Comparison of ENCODE assay signal across 11 mouse cellular contexts in genomic region chr16:35159532-35159931, GRCm38 (mm10). TPM values are rescaled to one million over a fixed set of nuclear protein-coding genes. Genes with fewer than 3 reads are reported as not detected.
DNase-seq lines count a peak whose midpoint lies in the region; ATAC-seq lines count a peak whose summit lies in the region.
"Had no signal": no experiment of that assay in that cellular context is flagged by ENCODE, and none has a peak within 500 bp of the region (broad histone marks: within the 10 kb centered on the region; RNA-seq: fewer than 3 reads in every experiment).

No protein-coding gene starts in this region.

- no peaks in the 10 kb centered on the region for H3K9me3 ChIP-seq in heart, embryonic 13.5 days
- H3K9me3 ChIP-seq in neural tube, embryonic 12.5 days = no peaks in the 10 kb centered on the region
- no peaks in the 10 kb centered on the region for H3K9me3 ChIP-seq in forebrain, embryonic 13.5 days (replicated peaks)
- H3K9me3 ChIP-seq in neural tube, embryonic 14.5 days (ENCODE audit: control insufficient read depth, low read length) = no peaks in the 10 kb centered on the region

- H3K4me1 ChIP-seq in heart, embryonic 13.5 days = peaks cover 71% of the 10 kb centered on the region
- H3K4me1 ChIP-seq in neural tube, embryonic 12.5 days = peaks cover 66% of the 10 kb centered on the region
- H3K4me1 ChIP-seq in forebrain, embryonic 13.5 days = peaks cover 63% of the 10 kb centered on the region
- peaks cover 54% of the 10 kb centered on the region for H3K4me1 ChIP-seq in neural tube, embryonic 14.5 days (ENCODE audit: control insufficient read depth, insufficient read depth, low read length)

- H3K36me3 ChIP-seq in heart, embryonic 13.5 days = no peaks in the 10 kb centered on the region
- no peaks in the 10 kb centered on the region for H3K36me3 ChIP-seq in neural tube, embryonic 12.5 days
- no peaks in the 10 kb centered on the region for H3K36me3 ChIP-seq in forebrain, embryonic 13.5 days (ENCODE audit: poor library complexity, severe bottlenecking)
- no peaks in the 10 kb centered on the region for H3K36me3 ChIP-seq in neural tube, embryonic 14.5 days (ENCODE audit: control insufficient read depth, insufficient read depth, low read length)

- H3K9ac ChIP-seq in heart, embryonic 13.5 days = no peak overlapping the region; the same call in 1 of the 2 replicates
- no peak overlapping the region for H3K9ac ChIP-seq in neural tube, embryonic 12.5 days
- no peak overlapping the region for H3K9ac ChIP-seq in forebrain, embryonic 13.5 days
- H3K9ac ChIP-seq in neural tube, embryonic 14.5 days (replicated peaks; ENCODE audit: low read depth, low read length) = no peak overlapping the region

- H3K4me3 ChIP-seq in heart, embryonic 13.5 days = peak overlapping the region; percentile 72
- H3K4me3 ChIP-seq in neural tube, embryonic 12.5 days = no peak overlapping the region
- no peak overlapping the region for H3K4me3 ChIP-seq in forebrain, embryonic 13.5 days
- H3K4me3 ChIP-seq in neural tube, embryonic 14.5 days (ENCODE audit: low read depth, low read length) = no peak overlapping the region

- H3K27ac ChIP-seq in heart, embryonic 13.5 days (replicated peaks) = no peak overlapping the region
- H3K27ac ChIP-seq in neural tube, embryonic 12.5 days = no peak overlapping the region
- H3K27ac ChIP-seq in forebrain, embryonic 13.5 days = peak overlapping the region; percentile 4; the same call in 1 of the 2 replicates
- no peak overlapping the region for H3K27ac ChIP-seq in neural tube, embryonic 14.5 days (ENCODE audit: low read depth, low read length)

- WGBS in heart, embryonic 13.5 days = 59% methylated on average over 8 of the region's 8 CpGs
- WGBS in neural tube, embryonic 12.5 days = 60% methylated on average over 8 of the region's 8 CpGs
- 64% methylated on average over 8 of the region's 8 CpGs for WGBS in forebrain, embryonic 13.5 days
- WGBS in neural tube, embryonic 14.5 days = 62% methylated on average over 8 of the region's 8 CpGs

- ATAC-seq in heart, embryonic 13.5 days (ENCODE audit: extremely low read depth, insufficient number of reproducible peaks, low FRiP score, low TSS enrichment) = no peak
- ATAC-seq in neural tube, embryonic 12.5 days (ENCODE audit: low FRiP score, low read depth) = no peak
- no peak for ATAC-seq in forebrain, embryonic 13.5 days
- ATAC-seq in neural tube, embryonic 14.5 days (ENCODE audit: low read depth) = no peak

- H3K4me2 ChIP-seq in heart, embryonic 13.5 days = peak overlapping the region; percentile 89
- H3K4me2 ChIP-seq in neural tube, embryonic 12.5 days (replicated peaks) = peak overlapping the region; percentile 37
- H3K4me2 ChIP-seq in forebrain, embryonic 13.5 days = peak overlapping the region; percentile 24
- H3K4me2 ChIP-seq in neural tube, embryonic 14.5 days (ENCODE audit: low read depth, low read length) = peak overlapping the region; percentile 56

- H3K27me3 ChIP-seq in heart, embryonic 13.5 days (replicated peaks) = peaks cover 52% of the 10 kb centered on the region
- H3K27me3 ChIP-seq in neural tube, embryonic 12.5 days (replicated peaks) = peaks cover 19% of the 10 kb centered on the region
- H3K27me3 ChIP-seq in forebrain, embryonic 13.5 days = peaks cover 29% of the 10 kb centered on the region
- H3K27me3 ChIP-seq in neural tube, embryonic 14.5 days (ENCODE audit: control insufficient read depth, insufficient read depth, low read length) = peaks cover 5% of the 10 kb centered on the region

- DNase-seq in heart, adult 18-20 months = no peak
- DNase-seq in neural tube, embryonic 10.5 days (ENCODE audit: extremely low spot score, low spot score) = no peak
- DNase-seq in cerebellum, adult 11 months = no peak
- no peak for DNase-seq in adrenal gland, adult (ENCODE audit: inconsistent age in 2 of 2, low spot score in 1 of 2)
- DNase-seq: cerebellum, adult 9-10 months; heart, postnatal 36 days; kidney, postnatal 25 days had no signal

RNA-seq across cellular contexts. Expression of gene Adcy5, which starts 4.9 kb away (rescaled TPM):
- 5.4 and 6.1 TPM in 2 replicates for polyA plus RNA-seq in heart, embryonic 13.5 days (2015; fragmentation: Nextera tagmentation; extraction: Ambion mirVana)
- 10 to 100 TPM; 48.4 to 52.4 TPM for total RNA-seq in heart, adult 18-20 months (2021)
- 3.6 and 3.8 TPM in 2 replicates for polyA plus RNA-seq in neural tube, embryonic 12.5 days (2016; fragmentation: Nextera tagmentation; extraction: Ambion mirVana)
- 2.6 and 3.4 TPM in 2 replicates for polyA plus RNA-seq in forebrain, embryonic 13.5 days (2015; fragmentation: Nextera tagmentation; extraction: Ambion mirVana)
- 8.3 and 8.8 TPM in 2 replicates for polyA plus RNA-seq in neural tube, embryonic 14.5 days (2014; fragmentation: Nextera tagmentation; extraction: Ambion mirVana)

Comparison
In these comparisons a context has a peak if more than half of its experiments do, and no peak if none do; other contexts are left out.
1. H3K4me2 ChIP-seq: peak in every context shown above with its lines; median percentile 89 in heart, embryonic 13.5 days; 56 in neural tube, embryonic 14.5 days; 37 in neural tube, embryonic 12.5 days; 24 in forebrain, embryonic 13.5 days.